Mouse (Mus musculus) embryo, embryonic 9.5 days (tissue): ENCODE data around the gene Emc4.

Experiments
- DNase-seq: peaks from one replicate; pipeline ENCODE4 v3.0.0-alpha.2; 2017; ENCODE audit errors: extremely low spot score

Gene Emc4

GRCm38 (mm10) chr2:112367726-112368673, at the start of gene Emc4:
Gene Emc4, minus strand, starts transcription at chr2:112368027.
- peak; percentile 91 for DNase-seq

GRCm38 (mm10) chr2:112407030-112407429, 39.2 kb upstream of the Emc4 start:
- no peak for DNase-seq

GRCm38 (mm10) chr2:112396649-112397048, 28.8 kb upstream of the Emc4 start:
- no peak for DNase-seq

DNA sequence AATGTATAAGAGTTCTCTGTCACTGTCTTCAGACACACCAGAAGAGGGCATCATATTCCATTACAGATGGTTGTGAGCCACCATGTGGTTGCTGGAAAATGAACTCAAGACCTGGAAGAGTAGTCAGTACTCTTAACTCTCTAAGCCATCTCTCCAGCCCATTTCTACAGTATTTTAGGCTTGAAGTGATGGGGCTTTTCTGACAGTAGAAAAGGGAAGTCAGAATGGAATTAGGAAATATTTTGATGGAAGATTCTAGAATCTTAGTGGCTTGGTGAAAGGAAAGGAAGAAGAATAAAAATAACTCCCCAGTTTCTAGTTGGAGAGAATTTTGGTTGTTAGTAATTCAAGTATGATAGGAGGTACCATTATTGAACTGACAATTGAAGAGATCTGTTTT, 26.1 kb upstream of the Emc4 start:
- DNase-seq = no peak

DNA sequence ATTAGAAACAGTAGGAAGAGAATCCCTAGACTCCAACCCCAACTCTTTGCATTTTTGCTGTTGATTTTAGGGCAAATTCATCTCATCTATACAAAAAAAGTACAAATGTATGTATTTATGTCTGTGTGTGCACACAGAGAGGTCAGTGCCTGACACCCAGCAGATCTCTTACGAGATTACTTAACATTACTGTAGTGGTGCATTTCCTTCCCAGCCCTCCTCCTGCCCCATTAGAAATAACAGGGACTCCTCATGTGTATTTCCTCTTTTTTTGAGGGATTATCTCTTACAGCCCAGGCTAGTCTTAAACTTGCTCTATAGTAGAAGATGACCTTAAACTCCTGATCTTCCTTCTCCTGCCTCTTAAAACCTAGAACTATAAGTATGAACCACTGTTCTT, 24.9 kb upstream of the Emc4 start:
- no peak for DNase-seq

GRCm38 (mm10) chr2:112391346-112392000, 23.6 kb upstream of the Emc4 start:
- no peak for DNase-seq

- DNase-seq = no peak
These were observed 23.0 kb upstream of the Emc4 start for GRCm38 (mm10) chr2:112390843-112391242.

DNA sequence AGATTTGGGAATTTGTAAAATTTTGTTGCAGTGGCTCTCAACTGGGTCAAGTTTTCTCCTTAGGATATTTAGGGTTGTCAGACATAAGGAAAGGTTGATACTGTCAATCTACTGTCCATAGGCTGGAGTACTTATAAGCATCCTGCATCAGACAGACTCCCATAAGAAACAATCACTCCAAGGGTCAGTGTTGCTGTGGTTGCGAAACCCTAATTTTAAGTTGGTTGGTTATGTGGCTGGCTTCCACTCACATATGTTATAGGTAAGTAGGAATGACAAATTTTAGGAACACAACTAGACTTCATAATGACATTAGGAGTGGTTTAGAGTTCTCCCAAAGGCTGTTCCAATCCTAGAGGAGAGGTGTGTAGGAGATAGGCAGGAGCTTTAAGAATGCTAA, 13.4 kb upstream of the Emc4 start:
- no peak for DNase-seq

GRCm38 (mm10) chr2:112380131-112380530, 12.3 kb upstream of the Emc4 start:
- DNase-seq = peak; percentile 5

DNA sequence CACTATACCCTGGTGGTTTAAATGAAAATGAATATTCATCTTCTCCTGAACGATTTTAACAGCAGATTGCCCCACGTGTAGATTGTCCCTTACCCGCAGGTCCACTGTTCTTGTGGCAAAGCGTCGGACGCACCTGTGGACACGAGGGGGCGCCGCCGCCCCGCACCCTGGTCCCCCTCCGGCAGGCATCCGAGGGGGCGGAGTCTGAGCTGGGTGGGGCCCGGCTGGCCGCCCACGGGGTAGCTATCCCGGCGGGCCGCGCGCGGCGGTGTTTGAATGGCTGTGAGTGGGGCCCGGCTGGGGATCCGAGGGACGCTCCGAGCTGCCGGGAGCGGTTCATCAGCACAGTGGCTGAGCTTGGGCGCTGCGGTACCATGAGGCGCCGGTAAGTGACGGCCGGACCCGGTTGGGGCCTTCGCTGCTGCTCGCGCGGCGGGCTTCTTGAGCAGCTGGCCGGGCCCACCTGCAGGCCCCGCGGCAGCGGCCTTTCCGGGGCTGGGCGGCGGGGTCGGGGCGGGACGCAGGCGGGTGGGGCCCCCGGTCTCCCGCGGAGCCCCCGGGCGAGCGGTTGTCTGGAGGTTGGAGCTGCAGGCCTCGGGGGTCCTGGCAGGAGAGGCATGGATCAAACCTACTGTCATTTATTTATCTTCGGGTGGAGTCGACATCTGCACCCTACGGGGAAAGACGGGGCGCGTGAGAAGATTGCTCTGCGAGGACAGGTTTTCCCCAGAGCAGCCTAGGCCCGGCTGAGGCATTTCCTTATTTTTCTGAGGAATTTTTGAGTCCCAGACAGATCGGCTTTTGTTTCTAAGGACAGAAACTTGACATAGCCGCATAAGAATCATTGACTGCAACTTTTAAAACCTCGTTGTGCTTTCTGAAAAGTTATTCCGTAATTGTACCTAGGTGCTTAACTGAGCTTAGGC, 11.4 kb upstream of the Emc4 start, which contains the start of gene Katnbl1:
TSS of gene Katnbl1 (plus strand) at position 239 of the 926 bp plus-strand sequence.
- peak; percentile 96 for DNase-seq

- no peak for DNase-seq
These were observed 6.8 kb upstream of the Emc4 start for GRCm38 (mm10) chr2:112374610-112375009.

- no peak for DNase-seq
These were observed 5.3 kb upstream of the Emc4 start for GRCm38 (mm10) chr2:112373141-112373540.

GRCm38 (mm10) chr2:112369941-112370340, 2.1 kb upstream of the Emc4 start:
- no peak for DNase-seq

GRCm38 (mm10) chr2:112367222-112367621, 605 bp downstream of the Emc4 start:
- no peak for DNase-seq

GRCm38 (mm10) chr2:112360781-112361169, 7.1 kb downstream of the Emc4 start:
- DNase-seq = no peak

GRCm38 (mm10) chr2:112360012-112360780, 7.6 kb downstream of the Emc4 start:
- no peak for DNase-seq

- DNase-seq = no peak
These were observed 8.2 kb downstream of the Emc4 start for GRCm38 (mm10) chr2:112359611-112360010.

DNA sequence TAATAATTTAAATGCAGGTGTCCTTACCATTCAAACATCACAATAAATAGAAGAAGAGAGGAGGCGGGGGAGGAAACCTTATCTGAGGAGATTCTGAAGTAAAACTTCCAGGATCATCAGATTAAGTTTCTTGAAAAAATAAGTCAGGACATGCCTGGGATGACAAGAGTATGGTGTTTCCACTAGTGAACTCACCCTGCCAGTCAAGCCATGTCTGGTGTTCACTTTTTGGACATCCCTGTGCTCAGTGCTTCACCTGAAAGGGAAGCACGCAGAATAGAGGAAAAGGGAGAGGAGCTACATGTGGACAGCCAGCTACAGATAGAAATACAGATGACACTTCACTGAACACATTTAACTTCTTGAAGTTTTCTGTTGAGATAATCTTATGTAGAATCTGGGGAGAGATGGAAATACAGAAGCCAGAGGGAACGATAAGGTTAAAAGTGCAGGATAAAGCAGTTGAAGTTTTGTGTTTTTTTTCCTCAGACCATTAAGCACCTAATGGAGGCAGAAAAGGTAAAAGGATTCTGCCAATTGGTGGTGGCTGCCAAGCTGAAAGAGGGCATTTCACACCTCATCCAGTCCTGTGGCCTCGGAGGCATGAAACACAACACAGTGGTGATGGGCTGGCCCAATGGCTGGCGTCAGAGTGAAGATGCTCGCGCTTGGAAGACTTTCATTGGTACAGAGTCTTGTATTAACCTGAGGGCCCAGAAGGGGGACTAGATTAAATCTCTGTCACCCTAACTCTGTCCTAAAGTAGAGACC, 14.0 kb downstream of the Emc4 start:
- no peak for DNase-seq

DNA sequence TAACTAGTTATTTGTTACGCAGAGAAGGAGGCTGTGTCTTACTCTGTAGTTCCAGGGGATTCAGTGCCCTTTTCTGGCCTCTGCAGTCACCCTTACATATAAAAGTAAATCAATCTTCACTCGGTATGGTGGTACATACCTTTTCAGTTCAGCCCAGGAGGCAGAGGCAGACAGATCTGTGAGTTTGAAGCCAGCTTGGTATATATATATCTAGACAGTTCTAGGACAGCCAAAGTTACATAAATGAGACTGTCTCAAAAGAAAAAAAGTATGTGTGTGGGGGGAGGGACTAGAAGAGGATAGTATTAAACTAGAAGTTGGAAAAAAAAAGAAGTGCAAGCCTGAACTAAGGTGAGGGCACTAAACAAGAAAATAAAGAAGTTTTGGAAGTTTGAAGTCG, 19.6 kb downstream of the Emc4 start:
- DNase-seq = no peak

- no peak for DNase-seq
These were observed 26.7 kb downstream of the Emc4 start for GRCm38 (mm10) chr2:112341117-112341516.
